Mouse (Mus musculus) lung, adult 2 months (tissue): ENCODE results near the gene Chd3. TPM values are rescaled to one million over a fixed set of nuclear protein-coding genes. Genes with fewer than 3 reads are reported as not detected.

Experiments used
- DNase-seq: peaks from one replicate; pipeline ENCODE4 v3.0.0; 2022
- H3K4me1 ChIP-seq: fragments of 200-500 bp; 2 replicates; pipeline ENCODE4 v1.6.1; 2011; ENCODE audit warnings: low read length; ENCODE audit not compliant: control insufficient read depth, insufficient read depth
- H3K4me3 ChIP-seq: fragments of 200-500 bp; replicated peaks from 2 replicates; pipeline ENCODE3; 2011; ENCODE audit warnings: low read depth, mild to moderate bottlenecking, control low read depth, low read length; ENCODE audit errors: extremely low read depth
- CTCF ChIP-seq: fragments of 200-500 bp; IDR thresholded peaks from 2 replicates; pipeline ENCODE4 v1.5.1; 2011; ENCODE audit warnings: mild to moderate bottlenecking, low read length, control low read depth; ENCODE audit not compliant: insufficient read depth
- POLR2A ChIP-seq: fragments of 200-500 bp; IDR thresholded peaks from 2 replicates; pipeline ENCODE4 v1.6.1; 2011; ENCODE audit warnings: low read depth, mild to moderate bottlenecking, control low read depth, low read length, borderline replicate concordance; ENCODE audit errors: extremely low read depth
- WGBS: fragments of 180-500 bp; shearing (Covaris S2); methylation state at CpG from one replicate; pipeline ENCODE4 v1.1.7; 2018; 5-methylcytosine and 5-hydroxymethylcytosine counted together
- polyA plus RNA-seq: library from polyadenylated mRNA; depleted of rRNA; stranded (reverse); fragments of >200 nt; gene quantifications from 2 replicates; pipeline ENCODE4 v1.2.3, GENCODE M21; 2012; rRNA removed

The Chd3 gene
- polyA plus RNA-seq, 1 experiment, result 135 TPM

GRCm38 (mm10) chr11:69302817-69303216, 66.4 kb downstream of the Chd3 start:
- no peak for DNase-seq
- no peaks in the 10 kb centered on the region for H3K4me1 ChIP-seq
- no peak overlapping the region for H3K4me3 ChIP-seq
- WGBS, result 77% methylated on average over 7 of the region's 7 CpGs
- TF ChIP-seq CTCF, result no peak

- no peak for DNase-seq
- H3K4me1 ChIP-seq, result no peaks in the 10 kb centered on the region
- 81% methylated on average over 7 of the region's 7 CpGs for WGBS
- H3K4me3 ChIP-seq, result no peak overlapping the region
- no peak for TF ChIP-seq CTCF
- no peak for TF ChIP-seq POLR2A
These were observed 71.0 kb downstream of the Chd3 start for GRCm38 (mm10) chr11:69298231-69298630.

GRCm38 (mm10) chr11:69297799-69298198, 71.4 kb downstream of the Chd3 start:
- no peak for DNase-seq
- H3K4me3 ChIP-seq, result no peak overlapping the region
- TF ChIP-seq POLR2A (no peak), CTCF (no peak)
- 79% methylated on average over 2 of the region's 2 CpGs for WGBS
- H3K4me1 ChIP-seq, result no peaks in the 10 kb centered on the region

- TF ChIP-seq POLR2A, result no peak
- TF ChIP-seq CTCF, result no peak
- no peaks in the 10 kb centered on the region for H3K4me1 ChIP-seq
- 78% methylated on average over 3 of the region's 3 CpGs for WGBS
- no peak for DNase-seq
- no peak overlapping the region for H3K4me3 ChIP-seq
These were observed 73.9 kb downstream of the Chd3 start for GRCm38 (mm10) chr11:69295286-69295685.

Other genes starting within 250 kb of the Chd3 start
- gene Hes7, start 249.0 kb downstream of the Chd3 start, polyA plus RNA-seq, result 0.25 and 0.95 TPM in 2 replicates
- gene 9130213A22Rik, start 246.8 kb downstream of the Chd3 start, polyA plus RNA-seq, result 1.1 and 1.2 TPM in 2 replicates
- gene Aloxe3, start 243.5 kb downstream of the Chd3 start, polyA plus RNA-seq, result 2.6 and 23.9 TPM in 2 replicates
- 43.9 TPM in 1 of 2 replicates, not detected in the other for gene Alox12b, start 212.4 kb downstream of the Chd3 start, polyA plus RNA-seq
- gene Alox8, start 171.6 kb downstream of the Chd3 start, polyA plus RNA-seq, result not detected in 2 replicates
- gene Gucy2e, start 132.4 kb downstream of the Chd3 start, polyA plus RNA-seq, result not detected in 2 replicates
- 5.0 and 6.9 TPM in 2 replicates for gene Cntrob, start 45.6 kb downstream of the Chd3 start, polyA plus RNA-seq
- 26.7 and 48.5 TPM in 2 replicates for gene Trappc1, start 45.4 kb downstream of the Chd3 start, polyA plus RNA-seq
- 1.6 and 2.2 TPM in 2 replicates for gene Kcnab3, start 43.1 kb downstream of the Chd3 start, polyA plus RNA-seq
- 1.0 and 4.3 TPM in 2 replicates for gene Rnf227, start 28.9 kb downstream of the Chd3 start, polyA plus RNA-seq
- 129 and 141 TPM in 2 replicates for gene Naa38, start 26.1 kb upstream of the Chd3 start, polyA plus RNA-seq
- gene Cyb5d1, start 26.2 kb upstream of the Chd3 start, polyA plus RNA-seq, result 21.9 and 24.7 TPM in 2 replicates
- 37.8 and 63.1 TPM in 2 replicates for gene Tmem88, start 28.8 kb upstream of the Chd3 start, polyA plus RNA-seq
- 19.4 and 21.0 TPM in 2 replicates for gene Kdm6b, start 44.3 kb upstream of the Chd3 start, polyA plus RNA-seq
- gene Dnah2, start 179.7 kb upstream of the Chd3 start, polyA plus RNA-seq, result 3.1 TPM in 2 replicates
- 0.88 and 1.0 TPM in 2 replicates for gene Efnb3, start 190.8 kb upstream of the Chd3 start, polyA plus RNA-seq
- gene Wrap53, start 210.8 kb upstream of the Chd3 start, polyA plus RNA-seq, result 11.9 and 15.0 TPM in 2 replicates
- gene Trp53, start 211.0 kb upstream of the Chd3 start, polyA plus RNA-seq, result 66.8 and 75.0 TPM in 2 replicates
- gene Atp1b2, start 236.5 kb upstream of the Chd3 start, polyA plus RNA-seq, result 8.4 and 15.9 TPM in 2 replicates
- not detected in 2 replicates for gene Shbg, start 248.5 kb upstream of the Chd3 start, polyA plus RNA-seq